Mouse (Mus musculus): Measurements from ENCODE around the gene Fgd6. TPM values are rescaled to one million over a fixed set of nuclear protein-coding genes. Genes with fewer than 3 reads are reported as not detected.

Fgd6 gene
- total RNA-seq, 2 experiments from 2014 or later: 2.9 to 9.2 TPM

GRCm38 (mm10) chr10:94086315-94086714, 50.5 kb downstream of the Fgd6 start:
- no peak for ATAC-seq (replicated peaks; ENCODE audit: low FRiP score, low TSS enrichment, poor library complexity, severe bottlenecking)

GRCm38 (mm10) chr10:94087367-94088077, 51.7 kb downstream of the Fgd6 start:
- no peak for ATAC-seq (replicated peaks; ENCODE audit: low FRiP score, low TSS enrichment, poor library complexity, severe bottlenecking)

- no peak for ATAC-seq (replicated peaks; ENCODE audit: low FRiP score, low TSS enrichment, poor library complexity, severe bottlenecking)
These were observed 54.2 kb downstream of the Fgd6 start for GRCm38 (mm10) chr10:94090032-94090431.

- no peak for ATAC-seq (replicated peaks; ENCODE audit: low FRiP score, low TSS enrichment, poor library complexity, severe bottlenecking)
These were observed 57.7 kb downstream of the Fgd6 start for GRCm38 (mm10) chr10:94093534-94093933.

- no peak for ATAC-seq (replicated peaks; ENCODE audit: low FRiP score, low TSS enrichment, poor library complexity, severe bottlenecking)
These were observed 60.1 kb downstream of the Fgd6 start for GRCm38 (mm10) chr10:94095743-94096465.

- ATAC-seq (replicated peaks; ENCODE audit: low FRiP score, low TSS enrichment, poor library complexity, severe bottlenecking): peak; percentile 69; the same call in 1 of the 2 replicates
These were observed 61.5 kb downstream of the Fgd6 start for GRCm38 (mm10) chr10:94097081-94097845.

GRCm38 (mm10) chr10:94098100-94098499, 62.3 kb downstream of the Fgd6 start:
- ATAC-seq (replicated peaks; ENCODE audit: low FRiP score, low TSS enrichment, poor library complexity, severe bottlenecking): no peak

GRCm38 (mm10) chr10:94105498-94105897, 69.7 kb downstream of the Fgd6 start:
- no peak for ATAC-seq (replicated peaks; ENCODE audit: low FRiP score, low TSS enrichment, poor library complexity, severe bottlenecking)

GRCm38 (mm10) chr10:94107168-94107567, 71.4 kb downstream of the Fgd6 start:
- ATAC-seq (replicated peaks; ENCODE audit: low FRiP score, low TSS enrichment, poor library complexity, severe bottlenecking): peak; percentile 37; the same call in 1 of the 2 replicates

GRCm38 (mm10) chr10:94107607-94108006, 71.8 kb downstream of the Fgd6 start:
- no peak for ATAC-seq (replicated peaks; ENCODE audit: low FRiP score, low TSS enrichment, poor library complexity, severe bottlenecking)

- no peak for ATAC-seq (replicated peaks; ENCODE audit: low FRiP score, low TSS enrichment, poor library complexity, severe bottlenecking)
These were observed 73.0 kb downstream of the Fgd6 start for GRCm38 (mm10) chr10:94108791-94109190.

GRCm38 (mm10) chr10:94110834-94111754, 75.3 kb downstream of the Fgd6 start:
- ATAC-seq (replicated peaks; ENCODE audit: low FRiP score, low TSS enrichment, poor library complexity, severe bottlenecking): no peak

GRCm38 (mm10) chr10:94112207-94112606, 76.4 kb downstream of the Fgd6 start:
- ATAC-seq (replicated peaks; ENCODE audit: low FRiP score, low TSS enrichment, poor library complexity, severe bottlenecking): no peak

- peak; percentile 89 for ATAC-seq (replicated peaks; ENCODE audit: low FRiP score, low TSS enrichment, poor library complexity, severe bottlenecking)
These were observed 80.2 kb downstream of the Fgd6 start for GRCm38 (mm10) chr10:94115893-94116599.

GRCm38 (mm10) chr10:94116781-94117340, 81.1 kb downstream of the Fgd6 start:
- ATAC-seq (replicated peaks; ENCODE audit: low FRiP score, low TSS enrichment, poor library complexity, severe bottlenecking): no peak

GRCm38 (mm10) chr10:94117916-94118315, 82.1 kb downstream of the Fgd6 start:
- no peak for ATAC-seq (replicated peaks; ENCODE audit: low FRiP score, low TSS enrichment, poor library complexity, severe bottlenecking)

GRCm38 (mm10) chr10:94118993-94119392, 83.2 kb downstream of the Fgd6 start:
- ATAC-seq (replicated peaks; ENCODE audit: low FRiP score, low TSS enrichment, poor library complexity, severe bottlenecking): no peak

- ATAC-seq (replicated peaks; ENCODE audit: low FRiP score, low TSS enrichment, poor library complexity, severe bottlenecking): no peak
These were observed 84.9 kb downstream of the Fgd6 start for GRCm38 (mm10) chr10:94120676-94121075.

All from megakaryocyte-erythroid progenitor cell, adult 5-6 weeks (primary cell).